Mouse (Mus musculus): ENCODE results near the gene Stox2.

DNA sequence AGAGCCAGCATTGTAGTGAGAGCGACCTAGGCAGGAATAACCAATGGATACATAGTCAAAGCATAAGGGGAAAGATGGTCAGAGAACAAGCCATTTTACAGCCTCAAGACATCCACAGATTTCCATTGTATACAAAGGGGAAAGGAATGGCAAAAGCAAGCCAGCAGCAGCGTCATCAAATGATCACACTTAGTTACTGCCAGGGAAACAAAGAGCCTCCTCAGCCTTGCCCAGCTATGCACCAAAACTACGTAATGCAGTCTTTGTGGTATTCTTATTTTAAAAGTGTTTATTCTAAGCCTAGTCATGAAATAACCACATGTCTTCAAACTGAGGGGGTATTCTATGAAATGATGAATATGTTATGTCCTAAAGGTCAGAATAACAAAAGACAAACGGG is 201.0 kb downstream of the Stox2 start:
- no peak for TF ChIP-seq CTCF (IDR thresholded peaks at IDR 0.05; ENCODE audit: low read depth)
- TF ChIP-seq EP300 (IDR thresholded peaks at IDR 0.05; ENCODE audit: low read depth), result no peak

Data from liver, postnatal 0 days (tissue).